Mouse (Mus musculus): ENCODE data around the gene Gm13199.

- no peak for TF ChIP-seq EP300 (IDR thresholded peaks at IDR 0.05; ENCODE audit: insufficient read depth, low read depth, low read length)
- TF ChIP-seq POLR2A (IDR thresholded peaks at IDR 0.05; ENCODE audit: insufficient read depth, low read length) = no peak
- TF ChIP-seq CTCF (IDR thresholded peaks at IDR 0.05; ENCODE audit: low read depth, low read length) = no peak
Observed at GRCm38 (mm10) chr2:5877446-5877845, 14.7 kb upstream of the Gm13199 start.
